Mouse (Mus musculus) c-Kit-positive CD71-positive TER-119-negative erythroid progenitor cells, embryonic 14.5 days (primary cell): ENCODE measurements around the gene Ash1l.
A peak's percentile ranks its signal among the peaks of the same experiment; 100 is the strongest.

Experiments used
- DNase-seq: peaks from one replicate; pipeline ENCODE4 v3.0.0-alpha.2; 2013; ENCODE audit warnings: low read depth

Ash1l gene

DNA sequence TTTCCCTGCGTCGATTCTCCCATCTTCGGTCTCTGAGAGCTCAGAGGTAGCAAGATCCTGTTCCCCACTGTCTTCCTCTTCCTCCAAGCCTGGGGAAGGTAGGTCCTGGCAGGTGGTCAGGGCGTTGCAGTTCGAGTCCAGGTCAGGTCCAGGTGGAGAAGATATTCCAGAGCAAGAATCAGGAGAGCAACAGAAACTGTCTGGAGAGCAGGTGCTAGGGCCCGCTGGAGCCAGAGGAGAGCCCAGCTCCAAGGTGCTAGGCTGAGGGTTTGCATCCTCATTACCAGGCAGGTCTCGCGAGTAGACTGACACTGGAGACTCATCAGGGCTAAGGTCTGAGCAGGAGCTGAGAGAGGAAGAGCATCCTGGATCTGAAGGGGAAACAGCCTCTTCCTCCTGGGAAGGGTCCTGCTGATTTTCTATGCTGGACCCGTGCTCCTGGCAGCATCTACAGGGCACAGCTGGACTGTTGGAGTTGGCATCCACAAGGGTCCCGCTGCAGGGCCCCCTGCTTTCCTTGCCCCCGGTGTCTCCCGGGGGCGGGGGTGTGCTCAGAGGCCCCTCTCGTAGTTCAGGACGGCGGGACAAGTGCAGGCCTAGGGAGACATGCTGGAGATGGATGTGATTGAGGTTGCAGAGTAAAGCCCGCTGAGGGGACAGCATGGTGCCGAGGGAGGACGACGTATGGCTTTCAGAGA lies 141.5 kb downstream of the Ash1l start:
- DNase-seq: no peak

DNA sequence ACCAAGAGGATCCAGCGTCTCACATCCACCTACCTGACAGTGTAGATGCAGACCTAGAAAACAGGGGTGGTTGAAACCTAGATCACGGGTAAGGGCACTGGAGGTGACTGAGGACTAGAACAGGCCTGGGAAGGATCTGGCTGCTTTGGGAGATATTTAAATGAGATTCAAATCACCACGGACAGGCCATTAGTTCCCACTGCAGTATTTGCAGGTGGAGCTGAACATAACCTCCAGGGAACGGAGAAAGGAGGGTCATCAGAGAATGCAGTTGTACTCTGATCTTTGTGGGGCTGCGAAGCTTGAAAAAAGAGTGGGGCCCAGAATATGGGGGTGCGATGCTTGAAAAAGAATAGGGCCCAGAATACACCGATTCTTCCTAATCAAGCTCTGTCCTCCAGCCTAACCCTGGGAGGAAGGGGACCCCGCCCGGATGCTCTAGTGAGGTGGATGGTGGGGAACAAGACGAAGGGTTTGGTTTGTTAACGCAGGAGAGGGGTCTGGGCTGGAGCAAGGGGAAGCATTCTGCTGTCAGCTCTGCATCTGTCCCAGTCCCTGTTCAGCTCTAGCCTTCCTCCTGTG lies 142.2 kb downstream of the Ash1l start:
- no peak for DNase-seq

- DNase-seq: peak; percentile 71
Observed at GRCm38 (mm10) chr3:89093175-89093574, 142.8 kb downstream of the Ash1l start, which contains the start of gene Rusc1. TSS of gene Rusc1 (minus strand) at chr3:89093311.

GRCm38 (mm10) chr3:89094021-89094420 lies 143.6 kb downstream of the Ash1l start:
- DNase-seq: no peak

- no peak for DNase-seq
Observed at GRCm38 (mm10) chr3:89100811-89101210, 150.4 kb downstream of the Ash1l start, which contains the start of gene Gm43738. TSS of gene Gm43738 (minus strand) at chr3:89101099.

GRCm38 (mm10) chr3:89101459-89101811 lies 151.0 kb downstream of the Ash1l start:
- DNase-seq: no peak

GRCm38 (mm10) chr3:89101812-89102494 lies 151.5 kb downstream of the Ash1l start, which contains the start of gene Fdps:
TSS of gene Fdps (minus strand) at chr3:89101959.
- peak; percentile 100 for DNase-seq

DNA sequence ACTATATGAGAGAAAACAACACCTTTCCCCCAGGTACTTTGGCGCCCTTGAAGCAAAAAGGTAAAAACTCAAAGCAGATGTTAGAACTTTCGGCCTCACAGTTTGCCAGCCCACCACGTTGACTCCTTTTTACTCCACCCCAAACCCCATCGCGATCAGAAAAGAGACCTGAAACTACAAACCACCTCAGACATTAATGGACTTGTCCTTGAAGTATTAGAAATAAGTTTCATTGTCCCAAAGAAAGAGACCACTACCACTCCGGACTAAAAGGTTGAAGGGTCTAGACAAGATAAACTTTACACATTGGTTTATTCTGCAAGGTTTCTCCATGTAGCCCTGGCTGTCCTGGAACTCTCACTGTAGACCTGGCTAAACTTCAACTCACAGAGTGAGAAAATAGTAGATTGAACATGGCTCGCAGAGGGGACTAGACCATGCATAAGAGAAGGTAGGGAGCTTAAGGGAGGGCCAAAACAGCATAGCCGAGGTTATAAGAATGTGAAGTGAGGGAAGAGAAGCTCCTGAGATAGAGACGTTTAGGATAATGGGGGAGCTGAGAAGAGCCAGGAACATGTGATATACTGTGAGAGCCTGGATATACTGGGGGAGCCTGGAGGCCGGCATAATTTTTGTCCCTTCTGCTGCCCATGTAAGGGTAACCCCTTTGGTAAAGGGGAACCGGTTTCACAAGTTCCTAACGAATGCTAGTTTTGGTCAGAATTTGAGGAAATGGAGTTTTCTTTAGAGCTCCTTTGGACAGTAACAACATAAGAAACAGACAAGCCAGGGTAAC lies 152.3 kb downstream of the Ash1l start:
- DNase-seq: no peak

DNA sequence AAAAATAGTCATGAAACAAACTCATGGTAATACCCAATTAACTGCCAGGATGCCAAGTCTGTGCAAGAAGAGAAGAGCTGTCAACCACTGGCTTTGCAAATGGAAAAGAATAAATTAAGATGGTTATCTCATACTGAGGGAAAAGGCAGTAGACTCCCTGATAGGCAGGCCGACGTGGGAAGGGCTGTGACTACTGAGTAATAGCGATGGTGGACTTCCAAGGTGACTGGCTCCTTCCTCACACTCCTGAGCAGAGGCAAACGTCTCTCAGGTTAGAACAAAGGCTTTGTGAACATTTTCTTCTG lies 152.8 kb downstream of the Ash1l start:
- no peak for DNase-seq

GRCm38 (mm10) chr3:89106881-89107280 lies 156.5 kb downstream of the Ash1l start:
- no peak for DNase-seq

DNA sequence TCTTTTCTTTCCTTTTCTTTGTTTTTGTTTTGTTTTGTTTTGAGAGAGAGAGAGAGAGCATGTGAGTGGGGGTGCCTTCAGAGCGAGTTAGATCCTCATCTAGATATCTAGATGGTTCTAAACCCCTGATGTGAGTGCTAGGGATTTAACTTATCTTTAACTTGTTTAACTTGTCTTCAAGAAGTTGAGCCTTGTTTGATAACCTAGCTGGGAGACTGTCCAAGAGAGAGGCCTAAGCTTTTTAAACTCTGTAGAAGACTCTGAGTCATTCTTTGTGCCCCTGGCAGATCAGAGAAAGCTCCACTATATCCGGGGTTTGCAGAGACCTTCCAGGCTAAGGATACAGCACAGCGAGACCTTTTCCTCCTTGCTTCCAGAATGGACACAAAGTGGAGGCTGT lies 157.1 kb downstream of the Ash1l start:
- no peak for DNase-seq

- DNase-seq: no peak
Observed at GRCm38 (mm10) chr3:89108146-89108545, 157.7 kb downstream of the Ash1l start.

DNA sequence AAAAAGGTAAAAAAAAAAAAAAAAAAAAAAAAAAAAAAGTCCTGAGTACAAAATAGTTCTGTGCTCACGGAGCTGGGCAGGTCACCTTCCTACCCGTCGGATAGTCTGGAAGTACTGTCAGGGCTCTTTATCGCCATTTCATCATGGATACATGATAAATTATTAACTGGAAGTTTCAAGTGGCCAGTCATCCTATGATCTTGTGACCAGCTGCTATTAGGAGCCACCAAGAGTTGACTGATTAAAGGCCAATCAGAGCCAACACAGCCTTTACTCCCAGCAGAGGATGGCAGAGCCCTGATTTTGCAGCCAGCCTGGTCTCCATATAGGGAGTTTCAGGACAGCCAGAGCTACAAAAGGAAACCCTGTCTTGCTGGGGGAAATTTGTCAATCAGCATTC lies 162.6 kb downstream of the Ash1l start:
- DNase-seq: no peak

- peak; percentile 78 for DNase-seq
Observed at GRCm38 (mm10) chr3:89115522-89115921, 165.1 kb downstream of the Ash1l start.

DNA sequence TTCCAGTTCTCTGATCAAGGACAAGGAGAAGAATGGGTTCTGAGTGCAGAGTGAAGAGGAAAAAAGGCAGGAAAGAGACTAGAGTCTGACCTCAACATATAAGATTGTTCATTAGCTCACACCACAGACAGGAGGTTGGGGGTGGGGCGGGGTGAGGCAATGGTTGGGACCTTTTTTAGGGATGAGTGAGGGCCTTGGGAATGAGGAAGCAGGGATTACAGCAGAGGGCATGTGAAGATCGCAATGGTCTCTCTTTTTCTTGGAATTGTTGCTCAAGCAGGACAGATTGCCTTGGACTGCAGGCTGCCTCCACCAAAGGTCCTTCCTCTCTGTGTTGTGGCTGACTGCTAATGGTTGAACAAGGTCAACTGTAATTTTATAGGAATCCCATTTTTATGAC lies 172.9 kb downstream of the Ash1l start:
- DNase-seq: no peak

DNA sequence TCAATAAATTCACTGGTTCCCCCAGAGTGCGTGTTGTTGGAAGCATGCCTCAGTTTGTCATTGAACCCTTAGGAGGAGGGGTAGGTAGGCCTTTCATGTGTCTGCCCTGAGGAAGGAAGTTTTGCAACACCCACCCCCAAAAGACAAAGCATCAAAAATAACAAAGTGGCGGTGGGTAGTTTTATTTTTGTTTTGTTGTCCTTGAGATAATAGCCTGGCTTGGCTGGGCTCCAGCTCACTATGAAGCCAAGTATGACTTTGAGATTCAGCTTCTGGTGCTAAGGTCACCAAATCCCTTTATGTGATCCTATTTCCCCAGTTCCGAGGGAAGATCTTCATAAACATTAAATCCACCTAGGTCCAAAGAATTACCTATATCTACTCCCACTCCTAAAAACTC lies 173.8 kb downstream of the Ash1l start:
- DNase-seq: no peak

DNA sequence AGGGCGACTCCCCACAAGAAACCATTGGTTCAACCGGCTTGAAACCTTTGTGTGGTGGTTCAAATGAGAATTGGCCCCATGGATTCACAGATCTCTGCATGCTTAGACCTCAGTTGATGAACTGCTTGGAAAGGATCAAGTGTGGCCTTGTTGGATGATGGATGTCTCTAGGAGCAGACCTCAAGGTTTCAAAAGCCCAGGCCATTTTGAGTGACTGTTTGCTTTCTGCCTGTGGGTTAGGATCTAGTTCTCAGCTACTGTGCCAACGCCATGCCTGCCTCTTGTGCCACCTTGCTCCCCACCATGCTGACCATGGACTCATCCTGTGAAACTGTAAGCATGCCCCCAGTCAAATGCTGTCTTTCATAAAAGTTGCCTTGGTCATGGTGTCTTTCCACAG lies 175.6 kb downstream of the Ash1l start:
- DNase-seq: no peak
